Mouse (Mus musculus) limb, embryonic 15.5 days (tissue): ENCODE results near the gene Cxcl3. TPM values are rescaled to one million over a fixed set of nuclear protein-coding genes. Genes with fewer than 3 reads are reported as not detected.

Experiments
- ATAC-seq: fragments of 200-750 bp; cut with Nextera tagmentation; 2 replicates; pipeline ENCODE4 v1.8.0; 2017; ENCODE audit warnings: low read depth, moderate TSS enrichment; ENCODE audit not compliant: insufficient number of reproducible peaks, low FRiP score, low TSS enrichment
- H3K27ac ChIP-seq: fragments of 300-500 bp; sonication (generic); 2 replicates; pipeline ENCODE4 v1.5.1; 2015; ENCODE audit warnings: moderate library complexity, mild to moderate bottlenecking, inconsistent platforms
- H3K27me3 ChIP-seq: fragments of 300-500 bp; sonication (generic); 2 replicates; pipeline ENCODE4 v1.6.1; 2015; ENCODE audit warnings: inconsistent platforms
- H3K36me3 ChIP-seq: fragments of 300-500 bp; sonication (generic); 2 replicates; pipeline ENCODE4 v1.6.1; 2015; ENCODE audit warnings: inconsistent platforms
- H3K4me1 ChIP-seq: fragments of 300-500 bp; sonication (generic); 2 replicates; pipeline ENCODE4 v1.6.1; 2015; ENCODE audit warnings: inconsistent platforms
- H3K4me2 ChIP-seq: fragments of 300-500 bp; sonication (generic); 2 replicates; pipeline ENCODE4 v1.6.1; 2015; ENCODE audit warnings: mild to moderate bottlenecking, inconsistent platforms
- H3K4me3 ChIP-seq: fragments of 300-500 bp; sonication (generic); 2 replicates; pipeline ENCODE4 v1.5.1; 2015; ENCODE audit warnings: mild to moderate bottlenecking, inconsistent platforms
- H3K9ac ChIP-seq: fragments of 300-500 bp; sonication (generic); 2 replicates; pipeline ENCODE4 v1.6.1; 2015; ENCODE audit warnings: inconsistent platforms
- H3K9me3 ChIP-seq: fragments of 300-500 bp; sonication (generic); 2 replicates; pipeline ENCODE4 v1.6.1; 2016; ENCODE audit warnings: inconsistent platforms
- WGBS: fragments of 180-500 bp; shearing (Covaris S2); methylation state at CpG from one replicate; pipeline ENCODE4 v1.1.7; 2015; 5-methylcytosine and 5-hydroxymethylcytosine counted together
- polyA plus RNA-seq: library from polyadenylated mRNA; unstranded; fragments of >200 nt; fragmentation: Nextera tagmentation; extraction: Ambion mirVana; gene quantifications from 2 replicates; pipeline ENCODE4 v1.2.1, GENCODE M21; 2015

Gene Cxcl3
- polyA plus RNA-seq: 0.38 TPM in 1 of 2 replicates, not detected in the other

- no peak within 1 kb of the TSS for H3K9ac ChIP-seq
- ATAC-seq: peak; percentile 24; the same call in 1 of the 2 replicates
- 14% methylated on average over 26 of the region's 26 CpGs for WGBS
Observed at GRCm38 (mm10) chr5:90785659-90786588, at the start of gene Cxcl3. Gene Cxcl3, plus strand, starts transcription at chr5:90786103.

GRCm38 (mm10) chr5:90742029-90742428, 43.9 kb upstream of the Cxcl3 start:
- no peak for ATAC-seq
- WGBS: 55% methylated on average over 4 of the region's 4 CpGs
- H3K27ac ChIP-seq: no peak overlapping the region

More at GRCm38 (mm10) chr5:90785659-90786588, at the start of gene Cxcl3:
- no peaks in the 10 kb centered on the region for H3K9me3 ChIP-seq
- H3K4me1 ChIP-seq: peaks cover 17% of the 10 kb centered on the region
- H3K27ac ChIP-seq: no peak within 1 kb of the TSS
- peak within 1 kb of the TSS; percentile 51 for H3K4me2 ChIP-seq
- peak within 1 kb of the TSS; percentile 23 for H3K4me3 ChIP-seq
- no peaks in the 10 kb centered on the region for H3K36me3 ChIP-seq
- H3K27me3 ChIP-seq: peaks cover 7% of the 10 kb centered on the region; the same call in 1 of the 2 replicates

DNA sequence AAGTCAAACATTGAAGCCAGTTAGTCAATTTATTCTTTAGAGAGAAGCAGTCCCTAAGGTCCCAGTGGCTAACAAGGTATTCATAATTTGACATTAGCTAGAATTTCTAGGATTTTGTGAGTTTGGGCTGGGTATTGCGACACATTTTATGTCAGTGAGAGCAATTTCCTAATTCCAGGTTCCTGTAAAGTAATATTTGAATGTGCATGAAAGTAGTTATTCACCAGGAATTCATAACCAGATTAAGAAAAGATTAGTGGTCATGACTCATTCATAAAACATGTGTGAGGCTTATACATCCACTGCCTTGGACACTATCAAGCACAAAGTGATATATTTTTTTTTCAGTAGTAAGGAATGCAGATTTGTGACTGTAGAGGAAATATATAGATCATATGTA, 32.0 kb upstream of the Cxcl3 start:
- H3K36me3 ChIP-seq: no peaks in the 10 kb centered on the region
- 67% methylated on average over 1 of the region's 1 CpGs for WGBS
- ATAC-seq: no peak

More at GRCm38 (mm10) chr5:90742029-90742428, 43.9 kb upstream of the Cxcl3 start:
- Histone ChIP-seq H3K4me1 (no peaks in the 10 kb centered on the region), H3K9me3 (no peaks in the 10 kb centered on the region), H3K9ac (no peak overlapping the region), H3K4me3 (no peak overlapping the region), H3K36me3 (no peaks in the 10 kb centered on the region), H3K4me2 (no peak overlapping the region), H3K27me3 (no peaks in the 10 kb centered on the region)

GRCm38 (mm10) chr5:90758020-90758605, 27.8 kb upstream of the Cxcl3 start:
- Histone ChIP-seq H3K9me3 (no peaks in the 10 kb centered on the region), H3K27ac (no peak overlapping the region), H3K9ac (no peak overlapping the region), H3K4me3 (no peak overlapping the region), H3K36me3 (no peaks in the 10 kb centered on the region), H3K4me2 (no peak overlapping the region), H3K27me3 (peaks cover 15% of the 10 kb centered on the region), H3K4me1 (peaks cover 22% of the 10 kb centered on the region)
- WGBS: 41% methylated on average over 5 of the region's 5 CpGs
- ATAC-seq: no peak

More for the DNA sequence above, 32.0 kb upstream of the Cxcl3 start:
- peaks cover 2% of the 10 kb centered on the region; the same call in 1 of the 2 replicates for H3K27me3 ChIP-seq
- no peak overlapping the region for H3K4me2 ChIP-seq
- peaks cover 13% of the 10 kb centered on the region for H3K4me1 ChIP-seq
- no peak overlapping the region for H3K4me3 ChIP-seq
- no peak overlapping the region for H3K27ac ChIP-seq
- no peaks in the 10 kb centered on the region for H3K9me3 ChIP-seq
- no peak overlapping the region for H3K9ac ChIP-seq

DNA sequence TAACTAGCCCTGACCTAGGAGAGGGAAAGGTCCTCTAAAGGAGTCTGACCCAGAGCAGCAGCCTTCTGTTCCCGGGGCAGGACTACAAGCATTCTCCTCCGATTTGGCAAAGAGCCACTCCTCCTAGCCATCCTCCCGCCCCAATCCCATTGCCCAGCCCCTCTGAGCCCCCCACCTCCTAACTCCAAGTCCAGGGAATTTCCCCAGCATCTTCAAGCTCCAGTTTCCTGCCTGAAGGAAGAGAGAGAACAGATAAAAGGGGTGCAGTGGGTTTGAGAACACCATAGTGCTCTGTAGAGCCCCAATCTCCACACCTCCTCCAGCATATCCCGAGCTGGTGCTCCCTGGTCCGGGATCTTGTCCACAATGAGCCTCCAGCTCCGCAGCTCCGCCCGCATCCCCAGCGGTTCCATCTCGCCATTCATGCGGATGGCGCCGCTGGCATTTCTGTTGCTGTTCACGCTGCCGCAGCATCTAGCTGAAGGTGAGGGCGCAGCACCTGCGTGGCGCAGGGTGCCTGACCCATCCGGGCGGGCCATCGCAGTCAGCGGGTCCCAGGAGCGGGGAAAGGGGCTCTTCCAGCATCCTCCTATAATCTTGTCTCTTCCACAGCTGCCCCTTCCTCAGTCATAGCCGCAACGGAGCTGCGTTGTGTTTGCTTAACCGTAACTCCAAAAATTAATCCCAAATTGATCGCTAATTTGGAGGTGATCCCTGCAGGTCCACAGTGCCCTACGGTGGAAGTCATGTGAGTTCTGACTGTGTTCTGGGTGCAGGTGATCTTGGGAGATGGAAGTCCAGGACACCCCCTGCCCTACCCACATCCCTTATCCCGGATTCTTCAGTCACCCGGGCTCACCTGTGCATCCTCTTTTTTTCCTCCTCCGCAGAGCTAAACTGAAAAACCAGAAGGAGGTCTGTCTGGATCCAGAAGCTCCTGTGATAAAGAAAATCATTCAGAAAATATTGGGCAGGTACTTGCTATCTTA, 26.5 kb upstream of the Cxcl3 start, which contains the start of gene Cxcl5:
TSS of gene Cxcl5 (plus strand) at position 284 of the 989 bp plus-strand sequence.
- Histone ChIP-seq H3K36me3 (no peaks in the 10 kb centered on the region), H3K4me3 (peak within 1 kb of the TSS; percentile 34), H3K4me2 (peak within 1 kb of the TSS; percentile 59), H3K9ac (0 out of 2 replicates have a peak within 1 kb of the TSS, but pooled peaks have one; percentile 10), H3K9me3 (no peaks in the 10 kb centered on the region), H3K4me1 (peaks cover 22% of the 10 kb centered on the region), H3K27ac (no peak within 1 kb of the TSS), H3K27me3 (peaks cover 15% of the 10 kb centered on the region)
- WGBS: 4% methylated on average over 32 of the region's 32 CpGs
- ATAC-seq: no peak

GRCm38 (mm10) chr5:90760303-90760702, 25.6 kb upstream of the Cxcl3 start:
- ATAC-seq: no peak
- no peak overlapping the region for H3K27ac ChIP-seq
- no peaks in the 10 kb centered on the region for H3K36me3 ChIP-seq
- no peak overlapping the region for H3K9ac ChIP-seq
- H3K4me2 ChIP-seq: no peak overlapping the region
- peaks cover 22% of the 10 kb centered on the region for H3K4me1 ChIP-seq
- 70% methylated on average over 4 of the region's 4 CpGs for WGBS
- no peak overlapping the region for H3K4me3 ChIP-seq
- peaks cover 15% of the 10 kb centered on the region for H3K27me3 ChIP-seq
- H3K9me3 ChIP-seq: no peaks in the 10 kb centered on the region

GRCm38 (mm10) chr5:90760844-90761243, 25.1 kb upstream of the Cxcl3 start:
- no peak overlapping the region for H3K4me2 ChIP-seq
- peaks cover 15% of the 10 kb centered on the region for H3K27me3 ChIP-seq
- WGBS: 70% methylated on average over 2 of the region's 2 CpGs
- no peaks in the 10 kb centered on the region for H3K36me3 ChIP-seq
- no peak for ATAC-seq
- no peak overlapping the region for H3K4me3 ChIP-seq
- H3K4me1 ChIP-seq: peaks cover 22% of the 10 kb centered on the region
- no peaks in the 10 kb centered on the region for H3K9me3 ChIP-seq
- no peak overlapping the region for H3K27ac ChIP-seq
- no peak overlapping the region for H3K9ac ChIP-seq

DNA sequence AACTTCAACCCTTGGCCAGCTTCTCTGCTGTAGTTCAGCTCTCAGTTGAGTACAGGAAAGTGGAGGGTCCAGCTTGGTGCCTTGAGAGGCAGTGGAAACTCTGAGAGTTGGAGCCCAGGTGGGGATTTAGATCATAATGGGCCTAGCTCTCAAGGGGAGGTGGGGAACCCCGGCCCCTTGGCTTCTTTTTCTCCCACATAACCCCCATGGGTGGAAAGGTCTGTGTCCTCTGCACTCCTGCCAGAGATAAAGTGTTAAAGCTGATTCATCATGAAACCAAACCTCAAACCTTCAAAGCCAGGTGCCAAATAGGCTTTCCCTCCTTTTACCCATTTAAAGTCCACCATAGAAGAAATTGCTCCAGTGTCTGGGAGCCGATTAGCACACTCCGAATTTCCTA, 24.1 kb upstream of the Cxcl3 start:
- Histone ChIP-seq H3K9me3 (no peaks in the 10 kb centered on the region), H3K4me3 (no peak overlapping the region), H3K36me3 (no peaks in the 10 kb centered on the region), H3K9ac (no peak overlapping the region), H3K27me3 (peaks cover 15% of the 10 kb centered on the region), H3K4me1 (peaks cover 22% of the 10 kb centered on the region), H3K4me2 (no peak overlapping the region), H3K27ac (no peak overlapping the region)
- no peak for ATAC-seq
- 90% methylated on average over 3 of the region's 3 CpGs for WGBS

DNA sequence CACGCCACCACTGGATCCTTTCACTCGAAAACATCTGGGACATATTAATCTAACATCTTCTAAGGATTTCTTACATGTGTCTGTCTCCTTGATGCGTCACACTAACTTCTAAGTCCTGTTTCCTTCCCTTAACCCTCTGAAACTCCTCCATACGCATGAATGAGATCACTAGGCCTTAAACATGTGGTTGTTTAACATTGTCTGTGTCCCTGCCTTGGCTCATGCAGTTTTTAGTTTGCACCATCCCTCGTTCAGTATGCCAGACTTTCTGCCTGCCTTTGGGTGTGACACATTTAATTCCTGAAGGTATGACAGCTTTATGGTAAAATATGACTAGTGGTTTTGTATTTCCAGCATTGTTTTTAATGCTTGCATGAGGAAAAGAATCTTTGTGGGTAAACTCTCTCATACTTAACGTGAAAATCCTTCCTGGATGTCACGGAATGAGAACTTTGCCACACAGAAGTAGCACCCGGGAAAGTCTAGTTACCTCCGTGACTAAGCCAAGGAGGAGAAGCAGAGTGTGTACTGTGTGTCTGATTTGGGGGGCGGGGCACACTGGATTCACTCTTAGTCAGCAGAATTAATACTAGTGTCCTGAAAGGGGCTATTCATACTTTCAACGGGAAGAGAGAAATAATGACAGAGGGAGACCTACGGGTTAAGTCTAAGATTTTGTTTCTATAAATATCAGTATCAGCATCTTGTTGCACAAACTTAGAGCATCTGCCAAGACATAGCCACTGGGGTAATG, 21.8 kb upstream of the Cxcl3 start:
- no peaks in the 10 kb centered on the region for H3K36me3 ChIP-seq
- H3K4me1 ChIP-seq: peaks cover 7% of the 10 kb centered on the region
- ATAC-seq: no peak
- H3K27me3 ChIP-seq: peaks cover 18% of the 10 kb centered on the region
- WGBS: 62% methylated on average over 12 of the region's 12 CpGs
- no peak overlapping the region for H3K4me3 ChIP-seq
- H3K9ac ChIP-seq: no peak overlapping the region
- no peaks in the 10 kb centered on the region for H3K9me3 ChIP-seq
- no peak overlapping the region for H3K27ac ChIP-seq
- H3K4me2 ChIP-seq: no peak overlapping the region

DNA sequence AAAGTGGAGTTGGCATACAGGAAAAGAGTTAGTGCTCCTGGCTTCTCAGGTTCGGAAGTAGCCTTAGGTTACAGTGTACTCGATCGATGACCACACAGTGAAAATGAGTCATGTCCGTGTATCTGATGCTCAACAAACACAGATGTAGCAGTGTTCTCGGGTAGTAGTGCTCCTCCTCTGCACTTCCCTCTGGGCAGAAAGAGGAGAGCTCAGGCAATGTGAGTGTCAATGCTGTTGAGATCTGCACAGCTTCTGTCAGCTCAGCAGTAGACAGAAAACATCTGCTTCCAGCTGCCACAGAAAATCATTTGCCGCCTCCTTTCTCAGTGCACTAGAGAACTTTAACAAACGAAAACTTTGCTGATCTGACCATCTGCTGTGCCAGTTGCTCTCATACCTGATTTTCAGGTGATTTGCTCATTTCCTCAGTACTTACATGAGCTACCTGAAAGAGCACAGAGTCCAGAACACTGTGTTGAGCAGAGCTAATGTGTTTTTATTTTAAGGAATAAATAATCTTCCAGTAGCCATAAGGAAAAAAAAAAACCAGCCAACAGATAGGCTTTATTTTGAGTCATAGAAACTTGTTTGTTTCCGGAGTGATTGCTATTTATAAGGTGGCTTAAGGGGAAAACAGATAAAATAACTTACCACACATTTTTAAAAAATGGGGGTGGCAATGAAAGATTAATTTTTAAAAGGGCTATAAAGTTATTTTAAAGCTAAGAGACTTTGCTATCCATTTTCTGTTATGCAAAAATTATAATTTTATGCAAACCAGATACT, 19.9 kb upstream of the Cxcl3 start:
- Histone ChIP-seq H3K9me3 (no peaks in the 10 kb centered on the region), H3K36me3 (no peaks in the 10 kb centered on the region), H3K27me3 (peaks cover 7% of the 10 kb centered on the region; the same call in 1 of the 2 replicates), H3K4me1 (no peaks in the 10 kb centered on the region), H3K27ac (no peak overlapping the region), H3K9ac (no peak overlapping the region), H3K4me2 (no peak overlapping the region), H3K4me3 (no peak overlapping the region)
- ATAC-seq: no peak
- 55% methylated on average over 8 of the region's 8 CpGs for WGBS
